Mouse (Mus musculus) embryo, embryonic 10 days (tissue): ENCODE results near the gene Caskin2.

Source experiments
- DNase-seq: peaks from one replicate; pipeline ENCODE4 v3.0.0-alpha.2; 2015; ENCODE audit warnings: low spot score

Gene Caskin2

DNA sequence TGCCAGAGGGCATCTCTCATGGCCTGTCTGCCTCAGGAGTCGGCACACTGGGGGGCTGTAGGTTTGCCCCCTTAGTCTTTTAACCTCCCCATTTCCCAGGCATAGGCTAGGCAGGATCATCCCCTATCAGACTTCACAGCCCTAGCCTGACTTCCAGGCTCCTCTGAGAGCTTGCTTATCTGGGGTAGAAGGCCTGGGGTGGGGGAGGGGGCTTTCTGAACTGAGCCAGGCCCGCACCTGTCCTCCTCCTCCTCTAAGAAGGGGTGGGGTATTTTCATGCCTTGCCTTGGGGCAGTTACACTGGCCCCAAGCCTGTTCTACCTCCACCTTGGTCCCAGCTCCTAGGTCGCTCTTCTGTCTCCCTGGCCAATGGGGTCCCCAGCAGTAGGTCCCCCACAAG is 18.1 kb upstream of the Caskin2 start:
- no peak for DNase-seq

DNA sequence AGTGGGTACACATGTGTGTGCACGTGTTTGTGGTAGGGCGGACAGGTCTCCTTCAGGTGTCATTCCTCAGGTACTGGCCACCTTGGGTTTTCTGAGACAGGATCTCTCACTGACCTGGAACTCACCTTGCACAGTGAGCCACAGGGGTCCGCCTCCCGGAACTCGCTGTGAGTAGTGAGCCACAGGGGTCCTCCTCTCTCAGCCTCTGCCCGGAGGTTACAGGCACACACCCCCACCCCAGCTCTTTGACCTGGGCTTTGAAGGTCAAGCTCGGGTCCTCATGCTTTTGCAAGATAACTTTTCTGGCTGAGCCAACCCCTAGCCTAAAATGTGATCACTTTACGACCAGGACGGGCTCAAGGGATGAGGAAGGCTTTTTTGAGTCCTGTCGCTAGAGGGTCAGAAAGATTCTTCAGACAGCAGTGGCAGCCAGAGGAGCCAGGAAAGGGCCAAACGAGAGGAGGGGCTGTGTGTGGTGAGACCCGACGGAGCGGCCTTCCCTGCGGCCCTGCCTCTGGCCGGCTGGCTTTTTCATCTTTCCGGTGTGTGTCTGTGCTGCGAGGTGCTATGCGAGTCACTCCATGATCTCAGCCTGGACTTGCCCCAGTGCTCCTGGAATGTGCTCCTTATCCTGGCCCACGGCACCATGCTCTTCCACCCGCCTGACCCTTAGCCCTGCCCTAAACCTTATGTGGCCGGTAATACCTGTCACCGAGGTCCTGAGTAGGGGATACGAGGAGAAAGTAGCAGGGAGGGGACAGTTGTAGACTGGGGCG is 17.3 kb upstream of the Caskin2 start:
- peak; percentile 55 for DNase-seq

DNA sequence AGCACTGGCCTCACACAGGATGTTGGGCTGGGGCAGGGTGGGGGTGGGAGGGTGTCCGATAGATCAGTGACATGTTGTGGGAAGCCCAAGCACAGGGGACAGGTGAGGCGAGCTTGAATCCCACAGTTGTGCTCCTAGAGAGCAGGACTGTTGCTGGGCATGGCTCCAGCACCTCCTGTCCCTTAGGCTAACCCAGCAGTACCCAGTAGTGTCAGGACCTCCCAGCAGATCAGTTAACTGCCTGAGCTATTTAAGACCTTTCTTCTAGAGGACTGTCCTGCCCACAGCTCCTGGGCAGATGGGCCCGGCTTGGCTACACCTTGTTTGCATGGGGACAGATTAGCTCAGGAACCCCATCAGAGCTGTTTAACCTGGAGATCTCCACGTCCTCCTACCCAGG is 15.6 kb upstream of the Caskin2 start:
- DNase-seq, result no peak

DNA sequence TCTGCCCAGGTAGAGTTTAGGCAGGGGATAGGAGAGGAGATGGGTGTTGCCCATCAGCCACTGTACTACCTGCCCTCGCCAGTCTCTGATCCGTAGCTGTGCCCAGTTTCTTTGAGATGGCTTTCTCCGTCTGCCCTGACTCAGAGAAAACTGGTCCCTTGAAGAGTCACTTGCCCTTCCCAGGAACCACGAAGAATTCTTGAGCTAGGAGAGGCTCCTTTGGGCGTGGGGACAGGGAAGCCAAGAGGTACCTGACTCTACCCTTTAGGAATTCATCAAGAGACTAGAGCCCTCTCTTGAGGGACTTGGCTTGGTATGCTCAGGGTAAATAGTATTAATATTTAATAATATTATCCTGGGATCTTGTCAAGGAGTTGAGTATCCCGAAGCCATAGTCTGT is 14.2 kb upstream of the Caskin2 start:
- no peak for DNase-seq

DNA sequence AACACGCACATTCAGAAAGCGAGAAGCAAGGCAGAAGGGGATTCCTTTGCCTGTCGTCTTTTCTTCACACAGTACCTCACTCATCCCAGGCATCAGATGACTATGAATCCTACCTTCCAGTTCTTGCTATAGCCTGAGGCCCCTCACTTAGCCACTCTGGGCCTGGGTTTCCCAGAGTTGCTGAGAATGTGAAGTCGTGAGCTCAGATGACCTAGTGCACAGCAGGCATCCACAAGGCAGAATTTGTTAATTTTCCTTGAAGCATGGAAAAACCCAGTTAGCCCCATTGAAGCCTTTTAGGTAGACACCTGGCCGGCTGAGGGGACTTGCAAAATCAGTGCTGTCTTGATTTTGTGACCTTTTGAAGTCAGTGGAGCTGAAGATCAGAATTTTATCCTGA is 13.0 kb upstream of the Caskin2 start:
- no peak for DNase-seq

DNA sequence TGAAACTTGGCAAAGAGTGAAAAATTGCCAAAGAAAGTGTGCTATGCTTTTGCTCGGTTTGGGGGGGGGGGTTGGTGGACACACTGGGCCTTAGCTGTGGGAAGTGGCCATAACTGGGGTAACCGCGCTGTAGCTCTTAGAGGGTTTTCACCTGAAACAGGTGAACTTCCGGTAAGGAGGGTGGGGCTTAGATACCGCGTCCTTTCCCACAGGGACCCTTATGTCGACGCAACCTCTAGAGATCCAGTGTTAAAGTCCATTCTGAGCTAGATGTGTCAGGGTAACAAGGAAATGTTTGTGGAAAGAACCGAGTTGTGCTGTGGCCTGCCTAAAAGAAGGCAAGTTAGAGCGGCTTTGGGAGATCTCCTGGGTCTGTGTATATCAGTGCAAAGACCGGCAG is 11.4 kb upstream of the Caskin2 start:
- no peak for DNase-seq

DNA sequence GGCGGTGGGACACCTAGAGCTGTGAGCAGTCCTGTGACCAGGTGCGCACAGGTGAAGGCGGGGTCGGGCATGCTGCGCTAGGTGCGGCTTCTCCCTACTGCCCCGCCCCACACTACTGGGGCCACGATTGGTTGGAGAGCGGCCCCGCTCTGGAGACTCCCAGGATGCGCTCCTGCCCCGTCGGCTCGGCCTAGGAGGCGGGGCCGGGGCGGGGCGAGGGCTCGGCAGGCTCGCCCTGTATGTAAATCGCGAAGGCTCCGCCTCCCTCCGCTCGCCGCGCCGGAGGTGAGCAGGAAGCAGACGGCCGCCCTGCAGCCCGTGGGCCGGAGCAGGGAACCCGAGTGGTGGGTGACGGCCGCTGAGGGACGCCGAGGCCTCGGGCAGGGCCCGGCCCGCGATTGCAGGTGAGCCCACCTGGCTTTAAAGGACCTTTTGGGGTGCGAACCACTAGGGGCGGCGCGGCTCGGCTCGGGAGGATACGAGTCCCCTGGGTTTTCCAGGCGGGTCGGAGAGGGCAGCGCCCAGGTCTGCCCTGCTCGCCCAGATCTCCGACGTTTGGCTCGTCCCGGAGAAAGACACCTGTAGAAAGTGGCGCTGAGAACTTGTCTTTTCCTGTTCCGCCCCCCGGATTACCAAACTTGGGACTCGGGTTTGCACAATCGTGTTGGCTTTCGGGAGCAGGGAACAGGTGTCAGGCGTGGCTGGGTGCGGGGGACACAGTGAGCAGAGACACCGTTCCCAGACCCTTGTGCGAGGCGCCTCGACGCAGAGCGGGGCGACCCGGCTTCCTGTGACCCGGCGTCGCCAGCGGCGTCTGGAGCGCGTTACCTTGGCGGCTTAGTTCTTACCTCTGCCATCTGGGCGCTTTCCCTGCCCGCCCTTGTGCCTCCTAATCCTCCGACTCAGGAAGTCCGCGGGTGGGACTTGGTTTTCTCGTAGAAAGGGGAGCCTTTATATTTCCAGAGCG is 10.6 kb upstream of the Caskin2 start, which contains the start of gene Llgl2:
Gene Llgl2, plus strand, starts transcription at position 276 of the 967 bp plus-strand sequence.
- DNase-seq, result peak; percentile 91

DNA sequence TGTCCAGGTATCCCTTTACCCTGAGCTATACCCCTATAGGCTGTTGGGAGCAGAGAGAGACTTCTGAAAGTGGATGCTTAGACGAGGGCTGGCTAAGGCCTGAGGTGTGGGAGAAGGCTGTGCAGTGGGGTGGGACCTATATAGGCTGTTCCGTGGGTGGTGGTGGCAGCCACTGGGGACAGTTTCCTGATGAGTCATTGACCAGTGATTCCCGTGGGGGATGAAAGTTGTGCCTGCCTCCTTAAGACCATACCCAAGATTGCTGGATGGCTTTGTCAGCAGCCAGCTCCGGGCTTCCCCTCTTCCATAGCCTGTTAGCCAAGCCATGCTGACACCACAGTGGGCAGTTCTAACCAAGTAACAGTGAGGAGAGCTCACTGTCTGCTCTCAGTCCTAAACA is 7.6 kb upstream of the Caskin2 start:
- no peak for DNase-seq

DNA sequence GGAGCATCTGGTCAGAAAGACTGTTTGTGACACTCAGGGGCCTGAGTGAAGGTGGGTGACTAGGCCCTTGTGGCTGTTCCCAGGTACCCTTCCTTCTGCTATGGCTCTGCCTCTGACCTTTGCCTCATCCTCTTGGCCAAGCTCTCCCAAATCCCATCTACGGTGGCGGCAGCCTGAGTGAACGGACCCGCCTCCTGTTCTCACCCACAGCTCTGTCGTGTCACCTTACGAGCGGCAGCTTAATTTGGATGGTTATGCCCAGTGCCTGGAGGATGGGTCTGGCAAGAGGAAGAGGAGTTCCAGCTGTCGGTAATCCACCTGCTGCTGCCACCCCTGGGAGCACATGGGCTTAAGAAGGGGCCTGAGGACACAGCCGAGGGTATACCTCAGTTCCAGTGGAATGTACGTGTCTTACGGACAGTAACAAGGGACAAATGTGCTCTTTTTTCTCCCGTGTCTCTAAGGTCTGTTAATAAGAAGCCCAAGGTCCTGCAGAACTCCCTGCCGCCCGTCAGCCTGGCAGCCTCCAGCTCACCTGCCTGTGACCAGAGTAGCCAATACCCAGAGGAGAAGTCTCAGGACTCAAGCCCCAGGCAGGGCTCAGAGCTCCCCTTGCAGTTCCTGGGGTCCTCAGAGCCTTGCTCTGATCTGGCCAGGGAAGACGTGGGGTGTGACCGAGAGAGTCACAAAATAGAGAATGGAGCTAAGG is 6.6 kb upstream of the Caskin2 start:
- no peak for DNase-seq

DNA sequence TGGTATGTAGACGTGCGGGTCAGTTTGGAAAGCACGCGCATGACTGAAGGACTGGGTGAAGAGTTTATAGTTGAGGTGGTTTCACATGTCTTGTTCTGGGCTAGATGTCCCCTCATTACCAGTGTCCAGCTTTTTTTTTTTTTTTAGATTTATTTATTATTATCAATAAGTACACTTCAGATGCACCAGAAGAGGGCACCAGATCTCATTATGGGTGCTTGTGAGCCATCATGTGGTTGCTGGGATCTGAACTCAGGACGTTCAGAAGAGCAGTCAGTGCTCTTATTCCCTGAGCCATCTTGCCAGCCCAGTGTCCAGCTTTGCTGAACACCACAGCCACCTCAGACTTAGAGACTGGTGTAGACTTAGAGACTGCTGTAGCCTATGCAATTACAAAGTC is 3.9 kb upstream of the Caskin2 start:
- no peak for DNase-seq

DNA sequence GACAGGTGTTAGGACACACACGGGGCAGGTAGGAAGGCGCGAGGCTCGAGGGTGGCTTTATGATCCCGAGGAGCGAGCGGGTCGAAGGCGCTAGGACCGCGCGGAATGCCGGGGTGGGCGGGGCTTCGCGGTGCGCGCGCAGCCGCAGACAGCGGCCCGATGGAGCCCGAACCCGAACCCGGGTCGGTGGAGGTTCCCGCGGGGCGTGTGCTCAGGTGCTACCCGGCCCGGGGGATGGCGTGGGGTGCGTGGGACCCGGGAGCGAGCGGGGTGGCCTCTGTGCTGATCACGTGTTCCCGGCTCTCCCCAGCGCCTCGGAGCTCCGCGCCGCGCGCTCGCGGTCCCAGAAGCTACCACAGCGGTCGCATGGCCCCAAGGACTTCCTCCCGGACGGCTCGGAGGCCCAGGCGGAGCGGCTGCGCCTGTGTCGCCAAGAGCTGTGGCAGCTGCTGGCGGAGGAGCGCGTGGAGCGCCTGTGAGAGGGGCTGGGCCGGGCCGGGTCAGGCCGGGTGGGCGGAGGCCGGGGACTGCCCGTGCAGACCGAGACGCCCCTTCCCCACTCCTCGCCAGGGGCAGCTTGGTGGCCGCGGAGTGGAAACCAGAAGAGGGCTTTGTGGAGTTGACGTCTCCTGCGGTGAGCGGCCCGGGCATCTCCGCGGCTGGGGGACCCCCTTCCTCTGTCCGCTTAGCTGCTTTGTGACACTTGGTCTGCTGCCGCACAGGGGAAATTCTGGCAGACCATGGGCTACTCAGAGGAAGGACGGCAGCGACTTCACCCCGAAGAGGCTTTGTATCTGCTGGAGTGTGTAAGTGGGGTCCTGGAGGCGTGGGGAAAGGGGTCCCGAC is 1.4 kb upstream of the Caskin2 start, which contains the start of gene Tsen54:
Gene Tsen54, plus strand, starts transcription at position 120 of the 846 bp plus-strand sequence.
- peak; percentile 78 for DNase-seq

DNA sequence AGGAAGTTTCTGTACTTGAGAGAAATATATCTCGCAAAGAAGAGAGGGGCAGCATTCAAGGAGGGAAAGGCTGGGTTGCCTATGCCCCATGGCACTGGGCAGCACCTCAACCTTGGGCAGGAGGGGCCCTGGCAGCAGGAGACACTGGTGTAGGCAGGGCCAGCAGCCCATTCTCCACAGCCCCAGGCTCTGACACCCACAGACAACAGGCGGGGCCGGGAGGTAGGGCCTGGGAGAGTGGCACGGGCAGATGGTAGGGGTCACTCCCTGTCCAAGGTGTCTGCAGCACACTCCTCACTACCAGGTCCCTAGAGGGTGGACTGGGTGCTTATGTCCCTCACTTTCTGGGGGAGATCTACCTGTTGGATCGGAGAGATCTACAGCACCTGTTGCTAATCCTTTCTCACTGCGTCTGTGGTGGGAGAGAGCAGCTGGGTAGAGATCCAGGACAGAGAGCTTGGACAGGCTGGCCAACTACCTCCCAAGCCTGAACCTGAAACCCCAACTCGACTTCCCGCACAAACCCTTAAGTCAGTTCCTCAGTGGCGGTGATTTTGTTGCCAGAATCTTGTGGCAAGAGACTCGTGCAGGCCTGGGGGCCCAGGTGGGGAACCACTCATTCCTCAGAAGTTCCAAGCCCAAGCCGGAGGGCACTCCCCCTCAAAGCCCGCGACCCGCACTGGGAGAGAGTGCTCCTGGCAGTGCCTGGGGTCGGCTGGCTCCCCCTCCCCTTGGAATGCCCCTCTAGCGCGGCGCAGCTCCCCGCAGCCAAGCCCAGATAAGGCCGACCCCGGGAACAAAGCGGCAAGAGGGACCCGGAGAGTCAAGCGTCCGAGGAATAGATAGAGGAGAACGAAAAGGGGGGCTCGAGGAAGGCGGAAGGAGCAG is 662 bp downstream of the Caskin2 start:
- peak; percentile 46 for DNase-seq

DNA sequence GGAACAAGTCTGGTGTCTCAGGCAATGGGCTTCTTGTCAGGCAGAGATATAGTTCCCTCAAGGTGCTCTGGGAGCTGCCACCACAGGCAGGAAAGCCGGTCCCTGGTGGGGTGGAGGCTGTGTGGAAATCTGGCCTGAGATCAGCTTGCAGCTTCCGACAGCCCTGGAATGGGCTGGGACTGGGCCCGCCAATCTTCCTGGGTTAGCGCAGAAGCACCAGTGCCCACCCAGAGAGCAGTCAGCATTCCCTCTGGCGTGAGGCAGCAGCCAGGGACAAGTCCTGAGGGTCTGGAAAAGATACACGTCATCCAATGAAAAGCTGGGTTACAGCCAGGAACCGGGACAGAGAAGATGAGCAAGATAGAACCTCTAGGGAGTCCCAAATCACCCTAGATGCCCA is 1.3 kb downstream of the Caskin2 start:
- DNase-seq, result no peak

DNA sequence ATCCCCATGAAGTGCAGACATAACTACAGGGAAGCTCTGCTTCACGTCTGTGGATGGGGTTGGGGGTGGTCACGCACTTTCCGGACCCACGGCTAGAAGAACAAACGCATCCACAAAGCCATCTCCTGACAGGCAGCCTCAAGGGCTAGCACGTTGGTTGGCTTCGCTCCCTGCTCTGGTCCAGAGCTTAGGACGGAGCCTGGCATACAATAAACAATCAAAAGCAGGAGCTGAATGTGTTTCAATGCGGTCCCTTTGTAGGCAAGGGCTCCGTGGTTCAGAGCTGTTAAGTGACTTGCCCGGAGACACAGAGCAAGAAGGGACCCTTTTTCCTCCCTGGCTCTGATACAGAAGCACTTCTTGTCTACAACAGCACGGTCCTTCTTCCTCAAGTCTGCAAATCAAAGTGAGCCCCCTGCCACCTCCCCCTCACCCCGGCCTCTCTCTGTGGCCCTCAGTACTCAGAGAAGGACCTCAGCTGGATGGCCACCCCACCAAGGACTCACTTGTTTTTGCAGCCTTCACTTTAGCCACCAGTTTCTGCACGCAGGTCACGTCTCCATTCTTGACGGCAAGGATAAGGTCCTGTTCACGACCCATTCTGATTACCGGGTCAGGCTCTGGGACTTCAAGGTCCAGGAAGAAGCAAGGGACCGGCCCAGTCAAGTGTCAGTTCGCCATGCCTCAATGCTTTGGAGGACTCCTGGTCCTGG is 1.9 kb downstream of the Caskin2 start:
- no peak for DNase-seq

DNA sequence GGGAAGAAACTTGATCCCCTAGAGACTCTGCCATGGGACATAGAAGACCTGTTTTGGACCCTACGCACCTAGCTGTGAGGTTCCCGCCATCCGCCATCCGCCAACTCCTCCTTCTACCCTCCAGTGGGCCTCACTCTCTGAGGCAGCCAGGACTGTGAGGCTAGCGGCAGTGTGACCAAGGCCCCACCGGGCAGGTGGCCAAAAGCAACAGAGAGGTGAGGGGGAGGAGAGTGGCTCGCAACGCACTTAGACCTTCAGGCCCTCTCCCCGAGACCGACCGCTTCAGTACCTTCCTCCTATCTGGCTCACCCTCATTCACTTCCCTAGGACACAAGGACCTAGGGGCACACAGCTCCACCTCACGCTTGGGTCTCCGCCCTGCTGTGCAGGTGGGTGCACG is 3.1 kb downstream of the Caskin2 start:
- no peak for DNase-seq

DNA sequence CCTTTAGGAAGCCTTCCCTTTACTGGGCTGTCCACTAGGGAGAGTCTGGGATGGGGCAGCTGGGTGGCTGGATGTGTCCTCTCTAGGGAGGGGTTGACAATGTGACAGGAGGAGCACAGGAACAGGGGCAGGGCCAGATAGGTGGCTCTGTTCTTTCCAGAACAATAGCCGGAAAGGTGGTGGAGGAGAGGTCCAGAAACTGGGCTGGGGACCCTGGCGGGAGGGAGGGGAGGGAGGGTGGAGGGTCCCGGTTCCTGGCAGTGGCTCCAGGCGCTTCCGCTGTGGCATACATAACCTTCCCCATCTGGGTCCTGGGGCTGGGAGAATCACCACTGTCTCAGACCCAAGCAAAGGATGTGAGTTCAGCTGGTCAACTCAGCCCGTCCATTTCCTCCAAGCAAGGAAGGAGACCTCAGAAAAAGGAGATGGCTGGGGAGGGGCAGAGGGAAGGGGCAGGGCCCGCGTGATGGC is 4.1 kb downstream of the Caskin2 start:
- DNase-seq, result no peak

DNA sequence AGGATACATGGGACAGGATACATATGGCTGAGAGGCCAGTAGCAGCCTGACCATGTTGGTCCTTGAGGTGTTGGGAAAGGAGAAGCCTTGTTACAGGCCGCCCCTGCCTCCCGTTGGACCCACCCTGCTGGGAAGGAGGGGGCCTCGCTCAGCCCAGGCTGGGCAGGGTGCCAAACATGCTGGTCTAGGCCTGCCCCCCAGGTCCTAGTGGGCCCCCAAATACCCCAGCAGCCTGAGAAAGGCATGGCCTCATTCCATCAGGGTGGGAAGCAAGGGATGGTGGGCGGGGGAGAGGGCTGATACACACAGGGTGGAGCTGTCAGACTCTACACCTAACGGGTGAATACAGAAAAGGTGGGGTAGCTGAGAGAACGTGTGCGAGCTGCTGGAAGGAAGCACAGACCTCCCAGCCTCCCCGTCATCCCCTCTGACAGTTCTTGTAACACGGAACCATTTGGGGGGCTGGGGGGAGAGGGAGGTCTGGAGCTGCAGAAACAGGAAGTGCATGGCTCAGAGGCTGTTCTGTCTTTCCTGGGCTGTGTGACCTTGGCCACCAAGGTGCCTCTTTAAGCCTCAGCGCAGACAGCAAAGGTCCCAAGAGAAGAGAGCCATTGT is 4.6 kb downstream of the Caskin2 start:
- no peak for DNase-seq

DNA sequence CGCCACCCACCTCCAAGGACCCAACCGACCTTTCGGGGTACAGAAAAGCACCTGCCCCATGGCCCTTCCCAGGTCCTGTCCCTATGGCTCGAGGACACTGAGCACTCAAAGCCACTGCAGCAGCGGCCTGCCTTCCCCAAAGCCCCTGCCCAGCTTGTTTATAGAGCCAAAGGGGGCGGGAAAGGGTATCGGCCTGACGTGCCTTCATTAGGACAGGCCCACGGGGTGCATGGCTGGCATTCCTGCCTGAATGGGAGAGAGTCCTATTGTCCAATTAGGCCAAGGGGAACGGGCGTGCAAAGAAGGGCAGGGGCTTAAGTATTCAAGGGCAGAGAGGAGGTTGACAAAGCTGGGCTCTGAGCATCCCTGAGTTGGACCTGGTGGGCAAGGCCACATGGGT is 5.5 kb downstream of the Caskin2 start:
- no peak for DNase-seq

DNA sequence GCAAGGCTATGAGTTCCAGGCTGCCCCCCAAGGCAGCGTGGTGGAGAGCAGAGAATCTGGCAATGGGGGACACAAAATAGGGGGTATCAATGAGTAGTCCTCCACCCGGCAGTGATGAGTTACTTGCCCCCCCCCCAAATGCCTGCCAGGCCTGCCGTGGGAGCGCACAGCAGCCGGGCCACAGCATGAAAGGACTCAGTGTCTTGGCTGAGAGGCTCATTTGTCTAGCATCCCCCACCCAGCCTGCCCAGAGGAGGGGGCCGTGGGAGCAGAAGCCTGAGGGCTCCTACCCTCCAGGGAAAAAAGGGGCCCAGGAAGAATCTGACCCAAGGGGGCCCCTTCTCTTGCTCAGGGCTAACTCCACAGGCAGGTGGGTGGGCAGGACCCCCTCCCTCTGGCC is 6.1 kb downstream of the Caskin2 start:
- no peak for DNase-seq
